Mouse (Mus musculus): ENCODE results near the gene Ankrd10.
"Not testable (repeated sequence)": the region's sequence is repeated elsewhere in the genome, so short reads cannot be mapped to it uniquely, and the experiment has no call there.

Ankrd10 gene

GRCm38 (mm10) chr8:11608848-11609247, 26.7 kb downstream of the Ankrd10 start:
- DNase-seq, result no peak

GRCm38 (mm10) chr8:11602006-11602680, 33.4 kb downstream of the Ankrd10 start:
- DNase-seq, result peak; percentile 77

GRCm38 (mm10) chr8:11600301-11600951, 35.1 kb downstream of the Ankrd10 start:
- no peak for DNase-seq

- no peak for DNase-seq
Observed at GRCm38 (mm10) chr8:11593222-11593884, 42.2 kb downstream of the Ankrd10 start.

- peak; percentile 24 for DNase-seq
Observed at GRCm38 (mm10) chr8:11592296-11592695, 43.3 kb downstream of the Ankrd10 start.

GRCm38 (mm10) chr8:11591837-11592236, 43.7 kb downstream of the Ankrd10 start:
- DNase-seq, result no peak

- DNase-seq, result no peak
Observed at GRCm38 (mm10) chr8:11586374-11586745, 49.2 kb downstream of the Ankrd10 start.

GRCm38 (mm10) chr8:11585513-11586373, 49.8 kb downstream of the Ankrd10 start:
- no peak for DNase-seq

GRCm38 (mm10) chr8:11575604-11576384, 59.8 kb downstream of the Ankrd10 start:
- no peak for DNase-seq

- peak; percentile 48 for DNase-seq
Observed at GRCm38 (mm10) chr8:11574911-11575603, 60.5 kb downstream of the Ankrd10 start.

- DNase-seq, result no peak
Observed at GRCm38 (mm10) chr8:11572428-11572827, 63.1 kb downstream of the Ankrd10 start.

GRCm38 (mm10) chr8:11571950-11572349, 63.6 kb downstream of the Ankrd10 start:
- no peak for DNase-seq

GRCm38 (mm10) chr8:11570742-11571141, 64.8 kb downstream of the Ankrd10 start:
- DNase-seq, result no peak

GRCm38 (mm10) chr8:11569260-11570097, 66.1 kb downstream of the Ankrd10 start:
- DNase-seq, result no peak

GRCm38 (mm10) chr8:11568193-11568592, 67.4 kb downstream of the Ankrd10 start:
- DNase-seq, result not testable (repeated sequence)

- no peak for DNase-seq
Observed at GRCm38 (mm10) chr8:11564721-11565120, 70.8 kb downstream of the Ankrd10 start.

GRCm38 (mm10) chr8:11564236-11564635, 71.3 kb downstream of the Ankrd10 start:
- DNase-seq, result no peak
